Mouse (Mus musculus) kidney, embryonic 15.5 days (tissue): ENCODE results near the gene Man1c1. TPM values are rescaled to one million over a fixed set of nuclear protein-coding genes. Genes with fewer than 3 reads are reported as not detected.

Experiments used
- ATAC-seq: fragments of 200-750 bp; cut with Nextera tagmentation; replicated peaks from 2 replicates; pipeline ENCODE4 v1.8.0; 2017; ENCODE audit warnings: moderate TSS enrichment; ENCODE audit not compliant: low FRiP score
- H3K27ac ChIP-seq: fragments of 300-500 bp; sonication (generic); 2 replicates; pipeline ENCODE4 v1.5.1; 2015; ENCODE audit warnings: mild to moderate bottlenecking, inconsistent platforms
- H3K27me3 ChIP-seq: fragments of 300-500 bp; sonication (generic); 2 replicates; pipeline ENCODE4 v1.6.1; 2015; ENCODE audit warnings: inconsistent platforms
- H3K36me3 ChIP-seq: fragments of 300-500 bp; sonication (generic); 2 replicates; pipeline ENCODE4 v1.6.1; 2015; ENCODE audit warnings: inconsistent platforms
- H3K4me1 ChIP-seq: fragments of 300-500 bp; sonication (generic); 2 replicates; pipeline ENCODE4 v1.6.1; 2015; ENCODE audit warnings: inconsistent platforms
- H3K4me2 ChIP-seq: fragments of 300-500 bp; sonication (generic); 2 replicates; pipeline ENCODE4 v1.6.1; 2015; ENCODE audit warnings: moderate library complexity, mild to moderate bottlenecking, inconsistent platforms
- H3K4me3 ChIP-seq: fragments of 300-500 bp; sonication (generic); replicated peaks from 2 replicates; pipeline ENCODE4 v1.5.1; 2015; ENCODE audit warnings: mild to moderate bottlenecking, inconsistent platforms
- H3K9ac ChIP-seq: fragments of 300-500 bp; sonication (generic); 2 replicates; pipeline ENCODE4 v1.6.1; 2015; ENCODE audit warnings: mild to moderate bottlenecking, inconsistent platforms
- H3K9me3 ChIP-seq: fragments of 300-500 bp; sonication (generic); replicated peaks from 2 replicates; pipeline ENCODE4 v1.6.1; 2016; ENCODE audit warnings: inconsistent platforms
- WGBS: fragments of 180-500 bp; shearing (Covaris S2); methylation state at CpG from one replicate; pipeline ENCODE4 v1.1.7; 2015; ENCODE audit warnings: mixed read lengths; 5-methylcytosine and 5-hydroxymethylcytosine counted together
- polyA plus RNA-seq: library from polyadenylated mRNA; unstranded; fragments of >200 nt; fragmentation: Nextera tagmentation; extraction: Ambion mirVana; gene quantifications from 2 replicates; pipeline ENCODE4 v1.2.1, GENCODE M21; 2015

Man1c1 gene
- polyA plus RNA-seq, 1 experiment from 2014 or later: 5.1 TPM

GRCm38 (mm10) chr4:134684637-134685338 is 19.3 kb downstream of the Man1c1 start:
- Histone ChIP-seq H3K9me3 (peaks cover 3% of the 10 kb centered on the region; the same call in 1 of the 2 replicates), H3K4me1 (peaks cover 41% of the 10 kb centered on the region), H3K27ac (no peak overlapping the region), H3K36me3 (no peaks in the 10 kb centered on the region), H3K27me3 (no peaks in the 10 kb centered on the region), H3K4me2 (no peak overlapping the region), H3K4me3 (no peak overlapping the region), H3K9ac (no peak overlapping the region)
- 82% methylated on average over 9 of the region's 9 CpGs for WGBS
- no peak for ATAC-seq

GRCm38 (mm10) chr4:134683892-134684291 is 20.2 kb downstream of the Man1c1 start:
- ATAC-seq: no peak
- peak overlapping the region; percentile 33 for H3K4me2 ChIP-seq
- H3K27me3 ChIP-seq: no peaks in the 10 kb centered on the region
- WGBS: 19% methylated on average over 8 of the region's 8 CpGs
- H3K4me1 ChIP-seq: peaks cover 41% of the 10 kb centered on the region
- H3K9me3 ChIP-seq: peaks cover 3% of the 10 kb centered on the region; the same call in 1 of the 2 replicates
- peak overlapping the region; percentile 59 for H3K27ac ChIP-seq
- H3K36me3 ChIP-seq: no peaks in the 10 kb centered on the region
- no peak overlapping the region for H3K9ac ChIP-seq
- H3K4me3 ChIP-seq: no peak overlapping the region

GRCm38 (mm10) chr4:134683008-134683407 is 21.1 kb downstream of the Man1c1 start:
- no peak overlapping the region for H3K9ac ChIP-seq
- H3K4me1 ChIP-seq: peaks cover 41% of the 10 kb centered on the region
- ATAC-seq: no peak
- WGBS: 9% methylated on average over 13 of the region's 13 CpGs
- H3K4me3 ChIP-seq: no peak overlapping the region
- peak overlapping the region; percentile 59 for H3K27ac ChIP-seq
- H3K4me2 ChIP-seq: peak overlapping the region; percentile 33
- no peaks in the 10 kb centered on the region for H3K27me3 ChIP-seq
- no peaks in the 10 kb centered on the region for H3K36me3 ChIP-seq
- H3K9me3 ChIP-seq: peaks cover 3% of the 10 kb centered on the region; the same call in 1 of the 2 replicates

GRCm38 (mm10) chr4:134682423-134682822 is 21.7 kb downstream of the Man1c1 start:
- H3K9me3 ChIP-seq: peaks cover 3% of the 10 kb centered on the region; the same call in 1 of the 2 replicates
- H3K27me3 ChIP-seq: no peaks in the 10 kb centered on the region
- H3K4me2 ChIP-seq: 0 out of 2 replicates have a peak overlapping the region, but pooled peaks have one; percentile 33
- no peaks in the 10 kb centered on the region for H3K36me3 ChIP-seq
- H3K9ac ChIP-seq: no peak overlapping the region
- WGBS: 60% methylated on average over 8 of the region's 8 CpGs
- H3K27ac ChIP-seq: peak overlapping the region; percentile 59
- 0 out of 2 replicates have a peak, but pooled peaks have one; percentile 41 for ATAC-seq
- peaks cover 44% of the 10 kb centered on the region for H3K4me1 ChIP-seq
- no peak overlapping the region for H3K4me3 ChIP-seq

GRCm38 (mm10) chr4:134681819-134682218 is 22.3 kb downstream of the Man1c1 start:
- Histone ChIP-seq H3K36me3 (no peaks in the 10 kb centered on the region), H3K27ac (no peak overlapping the region), H3K27me3 (no peaks in the 10 kb centered on the region), H3K9ac (no peak overlapping the region), H3K4me2 (no peak overlapping the region), H3K9me3 (peaks cover 3% of the 10 kb centered on the region; the same call in 1 of the 2 replicates), H3K4me1 (peaks cover 51% of the 10 kb centered on the region), H3K4me3 (no peak overlapping the region)
- 89% methylated on average over 7 of the region's 7 CpGs for WGBS
- ATAC-seq: no peak

GRCm38 (mm10) chr4:134677556-134678508 is 26.3 kb downstream of the Man1c1 start:
- Histone ChIP-seq H3K9me3 (no peaks in the 10 kb centered on the region), H3K27ac (no peak overlapping the region), H3K9ac (no peak overlapping the region), H3K36me3 (no peaks in the 10 kb centered on the region), H3K4me3 (no peak overlapping the region), H3K4me2 (no peak overlapping the region), H3K4me1 (peaks cover 47% of the 10 kb centered on the region), H3K27me3 (no peaks in the 10 kb centered on the region)
- no peak for ATAC-seq
- 53% methylated on average over 17 of the region's 17 CpGs for WGBS

- Histone ChIP-seq H3K27me3 (no peaks in the 10 kb centered on the region), H3K4me3 (no peak overlapping the region), H3K27ac (peak overlapping the region; percentile 16), H3K4me2 (no peak overlapping the region), H3K9ac (no peak overlapping the region), H3K36me3 (no peaks in the 10 kb centered on the region), H3K9me3 (no peaks in the 10 kb centered on the region), H3K4me1 (peaks cover 53% of the 10 kb centered on the region)
- 55% methylated on average over 8 of the region's 8 CpGs for WGBS
- no peak for ATAC-seq
Observed at GRCm38 (mm10) chr4:134675800-134676199, 28.3 kb downstream of the Man1c1 start.

GRCm38 (mm10) chr4:134674970-134675369 is 29.1 kb downstream of the Man1c1 start:
- Histone ChIP-seq H3K27me3 (no peaks in the 10 kb centered on the region), H3K36me3 (no peaks in the 10 kb centered on the region), H3K4me2 (no peak overlapping the region), H3K9me3 (no peaks in the 10 kb centered on the region), H3K9ac (no peak overlapping the region), H3K4me3 (no peak overlapping the region), H3K4me1 (peaks cover 58% of the 10 kb centered on the region), H3K27ac (no peak overlapping the region)
- ATAC-seq: no peak
- WGBS: 88% methylated on average over 3 of the region's 3 CpGs

GRCm38 (mm10) chr4:134673882-134674463 is 30.1 kb downstream of the Man1c1 start:
- ATAC-seq: no peak
- H3K4me3 ChIP-seq: no peak overlapping the region
- no peak overlapping the region for H3K9ac ChIP-seq
- H3K27ac ChIP-seq: no peak overlapping the region
- no peaks in the 10 kb centered on the region for H3K36me3 ChIP-seq
- H3K4me2 ChIP-seq: no peak overlapping the region
- no peaks in the 10 kb centered on the region for H3K27me3 ChIP-seq
- no peaks in the 10 kb centered on the region for H3K9me3 ChIP-seq
- WGBS: 83% methylated on average over 12 of the region's 12 CpGs
- peaks cover 68% of the 10 kb centered on the region for H3K4me1 ChIP-seq

- no peak overlapping the region for H3K27ac ChIP-seq
- H3K4me1 ChIP-seq: peaks cover 76% of the 10 kb centered on the region
- 86% methylated on average over 8 of the region's 8 CpGs for WGBS
- no peak for ATAC-seq
- H3K9me3 ChIP-seq: no peaks in the 10 kb centered on the region
- no peaks in the 10 kb centered on the region for H3K27me3 ChIP-seq
- H3K4me3 ChIP-seq: no peak overlapping the region
- no peak overlapping the region for H3K9ac ChIP-seq
- no peaks in the 10 kb centered on the region for H3K36me3 ChIP-seq
- no peak overlapping the region for H3K4me2 ChIP-seq
Observed at GRCm38 (mm10) chr4:134673151-134673550, 30.9 kb downstream of the Man1c1 start.

- no peak overlapping the region for H3K9ac ChIP-seq
- no peaks in the 10 kb centered on the region for H3K9me3 ChIP-seq
- H3K4me3 ChIP-seq: no peak overlapping the region
- H3K36me3 ChIP-seq: no peaks in the 10 kb centered on the region
- no peak overlapping the region for H3K27ac ChIP-seq
- 80% methylated on average over 8 of the region's 8 CpGs for WGBS
- ATAC-seq: no peak
- H3K27me3 ChIP-seq: no peaks in the 10 kb centered on the region
- no peak overlapping the region for H3K4me2 ChIP-seq
- H3K4me1 ChIP-seq: peaks cover 72% of the 10 kb centered on the region
Observed at GRCm38 (mm10) chr4:134672326-134672725, 31.8 kb downstream of the Man1c1 start.
